Mouse (Mus musculus): ENCODE results near the gene Ncor2. TPM values are rescaled to one million over a fixed set of nuclear protein-coding genes. Genes with fewer than 3 reads are reported as not detected.

Gene Ncor2
- polyA plus RNA-seq (2012; rRNA removed) = 3.6 and 4.5 TPM in 2 replicates

DNA sequence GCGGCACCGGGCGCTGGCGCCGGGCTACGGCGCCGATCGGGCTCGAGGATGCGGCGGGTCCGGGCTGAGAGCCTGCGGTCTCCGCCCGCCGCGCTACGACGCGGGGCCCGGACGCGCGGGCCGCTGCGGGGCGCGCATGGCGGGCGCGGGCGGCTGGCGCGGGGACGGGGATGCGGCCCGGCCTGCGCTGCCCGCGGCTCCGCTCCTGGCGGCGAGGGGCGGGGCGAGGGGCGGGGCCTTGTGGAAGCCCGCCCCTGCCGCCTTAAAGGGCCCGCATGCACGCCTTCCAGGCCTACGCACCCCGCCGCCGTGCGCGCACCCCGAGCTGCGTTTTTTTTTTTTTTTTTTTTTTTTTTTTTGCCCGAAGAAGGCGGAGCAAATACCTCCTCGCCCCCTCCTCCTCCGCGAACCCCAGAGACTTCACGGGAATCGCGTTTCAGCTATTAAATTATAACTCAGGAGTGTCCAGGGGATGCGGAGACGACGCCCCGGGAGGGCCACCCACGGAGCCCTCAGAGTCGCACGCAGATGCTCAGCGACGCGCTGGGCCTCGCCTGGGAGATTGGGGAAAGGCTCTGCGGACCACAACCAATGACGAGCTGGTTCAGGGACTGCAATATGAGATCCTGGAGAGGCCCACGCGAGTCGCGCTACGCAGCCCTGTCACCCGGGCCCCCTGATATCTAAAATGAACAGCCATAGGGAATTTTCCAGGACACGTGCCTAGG is at the start of gene Ncor2:
Gene Ncor2, minus strand, starts transcription at position 213 of the 728 bp plus-strand sequence.

DNA sequence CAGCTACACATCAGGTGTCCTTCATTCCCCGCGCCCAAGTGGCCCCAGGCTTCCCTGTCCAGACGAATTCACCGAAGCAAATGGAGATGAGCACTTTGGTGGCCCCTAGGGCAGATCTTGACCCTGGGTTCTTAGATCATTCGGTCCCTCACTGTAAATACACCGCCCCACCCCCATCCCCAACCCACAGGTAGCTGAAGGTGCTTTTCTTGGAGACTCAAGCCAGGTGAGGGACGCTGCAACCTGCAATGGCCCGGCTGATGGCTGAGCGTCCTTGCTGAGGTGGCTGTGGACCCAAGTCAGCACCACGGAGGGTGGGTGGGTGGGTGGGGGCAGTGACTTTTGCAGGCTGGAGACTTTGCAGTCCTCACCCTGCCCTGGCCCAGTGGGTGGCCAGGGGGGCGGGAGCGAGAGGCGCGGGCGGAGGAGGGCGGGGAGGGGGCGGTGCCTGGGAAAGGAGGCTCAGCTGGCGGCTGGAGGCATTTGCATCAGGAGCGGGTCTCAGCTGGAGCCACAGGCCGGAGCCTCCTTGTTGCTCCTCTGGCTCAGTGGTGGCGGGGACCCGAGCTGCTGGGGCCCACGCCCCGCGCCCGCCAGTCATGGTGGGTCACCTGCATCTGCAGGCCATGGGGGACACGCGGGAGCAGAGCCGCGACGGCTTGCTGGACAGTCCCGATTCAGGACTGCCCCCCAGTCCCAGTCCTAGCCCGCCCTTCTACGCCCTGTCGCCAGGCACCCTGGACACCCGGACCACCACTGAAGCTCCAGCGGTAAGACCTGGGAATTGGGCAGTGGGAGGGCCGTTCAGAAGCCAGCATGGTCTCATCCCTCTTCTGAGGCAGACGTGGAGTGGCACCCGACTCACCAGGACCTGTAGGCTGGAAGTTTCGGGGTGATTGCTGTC is 175.8 kb downstream of the Ncor2 start, which contains the start of gene Rflna:
Gene Rflna, plus strand, starts transcription at position 253 of the 904 bp plus-strand sequence.

Other genes starting within 250 kb of the Ncor2 start
- gene Rflna, start 176.0 kb downstream of the Ncor2 start, polyA plus RNA-seq (2012; rRNA removed) = 0.16 and 0.25 TPM in 2 replicates
- 44.0 and 50.6 TPM in 2 replicates for gene Scarb1, start 161.9 kb upstream of the Ncor2 start, polyA plus RNA-seq (2012; rRNA removed)
- gene Gm10382, start 210.1 kb upstream of the Ncor2 start, polyA plus RNA-seq (2012; rRNA removed) = 0.05 and 0.06 TPM in 2 replicates
- gene Ubc, start 211.0 kb upstream of the Ncor2 start, polyA plus RNA-seq (2012; rRNA removed) = 213 and 219 TPM in 2 replicates